Mouse (Mus musculus): Measurements from ENCODE around the gene Myo1g.

Gene Myo1g

DNA sequence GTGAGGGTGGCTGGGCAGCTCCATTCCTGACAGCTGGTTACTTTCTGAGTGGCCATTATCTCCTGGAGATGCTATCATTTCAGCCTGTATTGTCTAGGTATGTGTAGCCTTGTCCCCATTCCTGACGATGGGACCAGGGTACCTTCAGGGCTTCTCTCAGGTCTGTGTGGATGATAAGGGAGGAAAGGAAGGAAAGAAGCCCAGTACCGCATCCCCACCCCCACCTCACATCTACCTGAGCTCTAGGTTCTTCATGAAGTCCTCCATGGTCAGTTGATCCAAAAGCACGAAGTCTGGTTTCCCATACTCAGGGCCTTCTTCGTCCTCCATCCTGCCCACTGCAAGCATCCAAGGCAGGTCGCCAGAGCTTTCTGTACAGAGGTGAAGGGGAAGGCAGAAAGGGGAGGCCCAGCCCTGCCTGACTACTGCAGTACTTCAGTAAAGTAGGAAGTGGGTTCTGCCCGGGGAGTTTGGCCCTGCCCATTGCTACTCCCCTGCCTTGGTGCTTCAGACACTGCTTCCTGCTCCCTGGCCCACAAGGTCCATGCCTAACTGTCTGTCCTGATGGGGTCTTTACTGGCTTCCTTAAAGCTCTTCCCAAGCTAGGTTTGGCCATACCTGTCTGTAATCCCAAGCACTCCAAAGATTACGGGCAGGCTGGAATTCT lies at the start of gene Myo1g:
Gene Myo1g, minus strand, starts transcription at position 459 of the 667 bp plus-strand sequence.
- DNase-seq (ENCODE audit: extremely low read depth, insufficient read length, low spot score): no peak

DNA sequence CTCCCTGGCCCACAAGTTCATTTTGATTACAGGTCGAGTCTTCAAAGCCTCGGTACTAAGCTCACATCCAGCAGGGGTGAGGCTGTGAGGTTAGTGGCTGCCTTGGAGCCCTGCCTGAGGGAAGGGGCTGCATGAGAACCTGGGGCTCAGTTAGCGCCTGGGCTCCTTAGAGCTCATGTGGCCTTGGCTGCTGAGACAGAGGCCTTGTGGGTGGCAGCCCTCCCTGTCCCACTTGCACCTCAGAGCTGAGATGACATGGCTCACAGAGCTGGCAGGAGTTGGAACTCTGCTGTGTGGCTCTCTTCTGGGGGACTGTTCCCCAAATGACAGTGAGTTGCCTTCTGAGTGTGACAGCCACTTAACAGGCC lies 48.6 kb upstream of the Myo1g start:
- no peak for DNase-seq (ENCODE audit: extremely low read depth, insufficient read length, low spot score)

DNA sequence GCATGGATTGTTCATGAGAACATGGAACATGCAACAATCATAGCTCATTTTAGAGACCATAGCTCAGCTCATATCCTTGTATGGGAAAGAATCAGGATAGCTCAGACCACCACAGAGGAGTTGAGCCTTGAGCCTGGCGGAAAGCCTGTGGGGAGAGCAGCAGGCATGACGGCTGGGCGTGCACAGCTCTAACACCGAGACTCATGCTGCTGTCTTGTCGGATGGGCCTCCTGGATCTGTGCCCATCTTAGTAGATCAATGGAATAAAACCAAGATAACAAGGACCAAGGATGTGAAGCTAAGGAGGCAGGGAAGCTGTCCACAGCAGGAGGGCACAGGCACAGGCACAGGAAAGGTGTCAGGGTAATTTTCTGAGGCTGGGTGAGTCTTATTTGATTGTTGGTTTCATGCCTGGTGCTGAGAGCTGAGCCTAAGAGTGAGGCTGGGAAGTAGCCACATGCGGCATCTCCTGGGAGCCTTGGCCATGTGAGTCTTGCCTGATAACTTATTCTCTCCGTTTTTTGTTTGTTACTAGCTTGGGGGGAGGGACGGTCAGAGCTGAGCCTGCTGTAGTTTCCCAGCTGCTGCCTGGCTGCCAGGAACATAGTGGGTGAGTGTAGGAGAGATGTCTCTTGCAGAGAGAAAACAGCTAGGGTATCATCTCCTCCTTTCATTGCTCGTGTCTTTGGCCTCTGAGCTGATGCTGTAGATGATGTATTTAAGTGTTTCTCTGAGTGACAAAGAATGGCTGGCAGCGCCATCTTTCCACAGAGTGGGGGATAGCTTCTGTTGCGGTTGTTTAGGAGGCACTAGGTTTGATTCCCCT lies 48.0 kb upstream of the Myo1g start:
- DNase-seq (ENCODE audit: extremely low read depth, insufficient read length, low spot score): no peak

DNA sequence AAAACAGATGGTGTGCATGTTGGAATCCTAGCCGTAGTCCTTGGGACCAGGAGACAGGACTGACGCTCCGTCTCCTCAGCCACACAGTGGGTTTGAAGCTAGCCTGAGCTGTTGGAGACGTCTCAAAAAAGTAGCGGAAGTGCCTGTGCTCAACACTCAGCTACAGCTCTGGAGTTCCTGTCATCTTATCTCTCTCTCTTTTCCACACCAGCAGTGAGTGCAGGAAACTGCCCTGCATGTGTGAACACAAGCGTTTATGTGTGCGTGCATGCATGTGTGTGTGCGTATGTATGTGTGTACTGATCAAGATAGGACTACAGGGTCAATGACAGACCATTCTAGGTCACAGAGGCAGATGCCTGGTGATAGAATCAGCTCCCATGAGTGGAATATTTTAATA lies 47.2 kb upstream of the Myo1g start:
- no peak for DNase-seq (ENCODE audit: extremely low read depth, insufficient read length, low spot score)

DNA sequence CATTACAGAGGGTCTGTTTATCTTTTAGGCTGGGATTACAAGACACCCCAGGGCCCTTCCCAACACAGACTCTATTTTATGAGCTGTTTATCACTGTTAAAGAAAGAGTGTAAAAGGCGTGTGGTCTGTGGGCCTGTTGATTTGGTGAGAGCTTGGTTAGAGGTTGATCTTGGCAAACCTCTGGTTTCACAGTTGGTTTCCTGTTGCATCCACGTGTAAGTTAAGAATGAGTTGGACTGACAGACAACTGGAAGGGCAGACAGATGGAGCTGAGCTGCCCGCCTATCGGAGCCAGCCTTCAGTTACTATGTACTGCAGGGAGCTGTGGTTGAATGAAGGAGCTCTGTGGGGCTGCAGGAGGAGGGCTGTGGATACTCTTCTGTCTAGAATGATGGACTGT lies 45.7 kb upstream of the Myo1g start:
- DNase-seq (ENCODE audit: extremely low read depth, insufficient read length, low spot score): no peak

DNA sequence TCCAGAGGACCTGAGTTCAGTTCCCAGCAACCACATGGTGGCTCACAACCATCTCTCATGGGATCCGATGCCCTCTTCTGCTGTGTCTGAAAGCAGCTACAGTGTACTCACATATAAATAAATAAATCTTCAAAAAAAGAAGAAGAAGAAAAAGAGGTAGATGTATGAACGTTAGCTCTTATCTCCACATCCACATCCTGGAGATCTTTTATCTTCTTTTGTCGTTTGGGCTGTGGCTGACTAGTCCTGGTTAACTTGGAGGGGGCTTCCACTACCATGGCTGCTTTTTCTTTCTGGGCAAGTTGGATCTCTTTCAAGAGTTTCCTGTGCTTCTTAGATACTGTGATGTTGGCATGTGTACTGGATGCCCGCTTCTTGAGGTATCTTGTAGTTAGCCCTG lies 42.4 kb upstream of the Myo1g start:
- DNase-seq (ENCODE audit: extremely low read depth, insufficient read length, low spot score): no peak

DNA sequence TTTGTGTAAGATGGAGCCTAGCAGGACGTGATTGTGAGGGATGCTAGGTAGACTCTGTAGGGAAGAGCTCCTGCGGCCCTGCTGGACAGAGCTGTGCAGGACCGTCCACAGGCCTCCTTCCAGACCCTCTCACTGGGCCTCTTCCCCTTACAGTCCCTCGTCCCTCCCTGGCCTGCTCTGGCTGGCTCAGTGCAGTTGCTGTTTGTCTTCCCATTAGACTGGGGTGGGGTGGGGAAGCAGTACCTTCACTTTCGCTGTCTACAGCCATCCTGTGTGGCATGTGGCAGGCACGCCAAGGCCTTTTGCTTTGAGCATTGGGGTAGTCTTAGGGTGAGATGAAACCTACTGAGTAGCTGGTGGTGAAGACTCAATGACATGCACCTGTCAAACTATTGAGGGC lies 41.6 kb upstream of the Myo1g start:
- no peak for DNase-seq (ENCODE audit: extremely low read depth, insufficient read length, low spot score)

DNA sequence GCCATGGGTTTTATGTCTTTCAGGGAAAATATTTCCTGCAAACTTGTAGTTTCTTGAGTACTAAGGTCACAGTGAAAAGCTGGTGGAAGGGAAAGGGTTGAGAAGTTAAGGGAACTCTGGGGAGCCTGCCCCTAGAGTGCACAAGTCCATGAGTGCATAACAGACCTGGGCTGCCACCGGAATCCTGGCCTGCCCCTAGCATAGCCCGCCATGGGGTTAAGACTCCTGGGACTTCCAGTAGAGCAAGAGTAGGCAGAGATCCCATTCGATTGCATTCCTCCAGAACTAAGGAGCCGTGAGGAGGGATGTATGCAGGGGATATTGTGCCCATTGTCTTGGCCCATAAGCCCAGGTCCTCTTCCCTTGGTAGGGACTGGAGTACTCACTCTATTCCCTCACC lies 40.7 kb upstream of the Myo1g start:
- no peak for DNase-seq (ENCODE audit: extremely low read depth, insufficient read length, low spot score)

DNA sequence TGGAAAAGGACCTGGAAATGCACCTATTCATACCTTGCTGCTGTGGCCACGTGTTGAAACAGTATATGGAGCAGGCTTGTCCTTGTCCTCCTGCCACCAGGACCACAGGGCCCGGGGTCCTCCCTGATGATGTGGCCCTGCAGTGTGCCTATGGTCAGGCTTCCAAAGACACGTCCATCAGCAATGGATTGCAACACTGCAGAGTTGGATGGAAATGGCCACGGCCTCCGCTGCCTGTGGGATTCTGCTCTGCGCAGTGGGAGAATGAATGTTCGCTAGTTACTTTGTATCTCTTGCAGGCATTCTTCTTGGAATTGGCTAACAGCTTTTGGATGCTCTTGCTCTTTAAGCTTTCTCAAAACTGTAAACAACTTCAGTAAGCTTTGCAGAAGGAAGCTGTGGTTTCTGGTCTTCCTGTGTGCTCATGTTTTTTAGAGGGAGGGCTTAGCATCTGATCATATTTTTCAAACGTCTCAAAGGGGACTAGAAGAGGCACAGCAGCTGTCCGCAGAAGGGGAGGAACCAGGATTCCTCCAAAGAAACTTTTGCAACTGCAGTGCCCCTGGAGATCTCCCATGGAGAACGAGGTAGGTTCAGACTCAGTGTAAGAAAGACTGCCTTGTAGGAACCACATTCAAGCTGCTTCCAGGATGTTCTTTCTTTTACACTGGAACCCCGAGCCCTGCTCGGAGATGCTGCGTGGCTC lies 40.0 kb upstream of the Myo1g start:
- DNase-seq (ENCODE audit: extremely low read depth, insufficient read length, low spot score): no peak

DNA sequence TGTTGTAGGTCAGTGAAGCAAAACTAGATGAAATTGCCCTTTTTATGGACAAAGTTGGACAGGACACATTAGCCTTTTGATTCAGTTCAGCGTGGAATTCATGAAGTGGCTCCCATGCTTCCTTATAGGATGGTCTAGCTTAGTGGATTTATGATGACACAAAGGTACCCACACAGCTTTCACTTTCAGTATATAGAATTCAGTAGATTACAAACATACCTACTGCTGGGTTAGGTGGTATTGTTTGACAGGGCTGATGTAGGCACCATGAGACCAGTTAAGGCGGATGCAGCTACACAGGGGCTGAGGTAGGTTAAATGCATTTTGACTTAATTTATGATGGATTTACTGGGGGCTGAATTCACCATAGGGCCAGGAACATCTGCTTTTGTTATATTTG lies 39.2 kb upstream of the Myo1g start:
- no peak for DNase-seq (ENCODE audit: extremely low read depth, insufficient read length, low spot score)

DNA sequence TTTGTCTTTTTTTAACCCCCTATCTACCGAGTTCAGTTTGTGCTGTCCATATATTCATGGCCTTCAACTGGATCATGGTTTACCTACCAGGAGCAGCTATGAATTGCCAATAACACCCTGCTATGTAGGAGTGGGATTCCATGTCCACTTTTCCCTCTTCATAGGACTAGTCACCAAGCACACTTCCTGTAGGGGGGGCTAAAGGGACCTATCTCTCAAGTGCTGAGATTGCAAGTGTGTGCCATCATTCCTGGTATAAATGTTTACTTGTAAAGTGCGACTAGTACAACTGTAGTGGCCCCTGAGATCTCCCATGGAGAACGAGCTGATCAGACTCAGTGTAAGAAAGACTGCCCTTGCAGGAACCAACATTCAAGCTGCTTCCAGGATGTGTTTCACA lies 37.5 kb upstream of the Myo1g start:
- no peak for DNase-seq (ENCODE audit: extremely low read depth, insufficient read length, low spot score)

DNA sequence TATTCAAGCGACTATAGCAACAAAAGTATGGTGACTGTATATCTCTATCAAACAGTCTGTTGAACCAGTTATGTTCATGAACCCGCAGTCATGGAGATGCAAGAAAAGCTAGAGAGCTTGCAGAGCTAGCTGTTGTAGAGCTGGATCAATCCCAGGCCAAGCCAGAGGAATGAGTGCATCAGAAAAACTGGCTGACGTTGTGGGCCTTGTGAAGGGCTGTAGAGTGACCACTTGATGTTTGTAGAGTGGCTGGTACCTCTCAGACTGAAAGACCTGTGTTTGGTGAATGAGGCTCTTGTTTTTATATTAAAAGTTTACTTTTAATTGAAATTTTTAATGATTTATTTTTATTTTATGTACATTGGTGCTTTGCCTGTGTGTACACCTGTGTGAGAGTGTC lies 29.4 kb upstream of the Myo1g start:
- DNase-seq (ENCODE audit: extremely low read depth, insufficient read length, low spot score): no peak

DNA sequence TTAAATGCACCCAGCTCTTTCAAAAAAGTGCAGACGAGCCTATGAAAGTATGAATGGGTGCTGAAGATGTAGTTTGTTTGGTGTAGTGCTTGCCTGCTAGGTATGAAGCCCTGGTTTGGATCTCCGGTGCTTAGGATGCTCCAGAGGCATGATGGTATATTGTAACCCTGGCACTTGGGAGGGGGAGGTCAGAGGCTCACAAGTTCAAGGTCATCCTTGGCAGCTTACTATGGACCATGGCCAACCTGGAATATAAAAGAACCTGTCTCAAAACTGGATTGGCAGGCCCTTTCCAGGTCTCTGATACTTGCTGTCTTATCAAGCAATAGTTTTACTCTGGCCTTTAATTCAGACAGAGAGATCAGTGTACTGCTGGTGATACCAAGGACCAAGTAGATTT lies 29.0 kb upstream of the Myo1g start:
- no peak for DNase-seq (ENCODE audit: extremely low read depth, insufficient read length, low spot score)

DNA sequence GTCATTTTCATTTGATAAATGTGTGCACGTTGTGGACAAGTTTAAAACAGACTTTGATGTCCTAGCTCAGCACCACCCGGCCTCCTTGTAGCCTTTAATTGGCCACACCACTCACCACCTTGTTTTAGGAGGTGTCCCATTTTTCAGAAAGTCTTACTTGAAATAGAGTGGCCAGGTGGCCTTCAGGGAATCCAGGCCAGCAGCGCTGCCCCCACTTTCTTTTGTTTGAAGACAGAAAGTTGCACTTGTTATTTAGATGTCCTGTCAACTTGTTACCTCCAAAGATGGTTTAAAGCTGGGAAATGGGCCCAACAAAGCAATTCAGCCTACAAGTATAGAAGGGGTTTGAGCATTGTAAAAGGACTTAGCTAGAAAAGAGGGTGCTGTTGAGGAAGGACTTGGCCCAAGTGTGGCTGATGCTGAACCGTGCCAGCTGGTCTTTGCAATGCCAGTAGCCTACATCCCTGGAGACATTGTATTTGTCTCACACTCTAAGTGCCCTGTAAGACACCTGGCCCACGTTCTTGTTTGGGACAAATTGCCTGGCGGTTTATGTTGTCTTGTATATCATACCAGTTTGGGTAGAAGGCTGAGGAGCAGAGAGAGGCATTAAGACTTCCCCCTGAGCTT lies 27.0 kb upstream of the Myo1g start:
- no peak for DNase-seq (ENCODE audit: extremely low read depth, insufficient read length, low spot score)

DNA sequence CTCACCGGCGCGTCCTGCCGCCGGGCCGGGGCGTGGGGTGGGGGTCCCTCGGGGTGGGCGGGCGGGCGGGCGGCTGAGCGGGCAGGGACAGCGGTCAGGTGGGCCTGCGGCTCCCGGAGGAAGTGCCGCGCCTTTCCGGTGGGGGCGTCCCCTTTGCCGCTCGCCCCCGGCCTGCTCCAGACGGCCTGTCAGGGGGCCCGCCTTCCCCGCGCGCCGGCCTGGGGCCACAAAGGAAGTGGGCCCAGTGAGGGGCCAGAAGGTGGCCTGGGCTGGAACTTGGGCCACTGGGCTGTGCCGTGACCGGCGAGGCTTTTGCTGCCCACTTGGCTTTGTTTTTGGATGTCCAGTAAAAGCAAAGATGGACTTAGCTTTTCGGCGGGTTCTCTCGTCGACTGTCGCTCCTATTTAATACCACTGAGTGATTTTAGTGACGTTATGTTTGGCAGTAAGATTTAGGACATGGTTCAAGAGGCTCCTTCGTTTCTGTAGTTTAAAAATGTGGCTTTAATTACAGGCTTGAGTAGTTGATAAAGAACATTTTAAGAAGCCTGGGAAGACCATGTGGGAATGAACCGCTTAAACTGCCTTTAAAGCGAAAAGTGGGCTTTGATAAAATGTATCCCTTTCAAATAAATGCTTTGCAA lies 26.4 kb upstream of the Myo1g start:
- DNase-seq (ENCODE audit: extremely low read depth, insufficient read length, low spot score): peak; percentile 77

DNA sequence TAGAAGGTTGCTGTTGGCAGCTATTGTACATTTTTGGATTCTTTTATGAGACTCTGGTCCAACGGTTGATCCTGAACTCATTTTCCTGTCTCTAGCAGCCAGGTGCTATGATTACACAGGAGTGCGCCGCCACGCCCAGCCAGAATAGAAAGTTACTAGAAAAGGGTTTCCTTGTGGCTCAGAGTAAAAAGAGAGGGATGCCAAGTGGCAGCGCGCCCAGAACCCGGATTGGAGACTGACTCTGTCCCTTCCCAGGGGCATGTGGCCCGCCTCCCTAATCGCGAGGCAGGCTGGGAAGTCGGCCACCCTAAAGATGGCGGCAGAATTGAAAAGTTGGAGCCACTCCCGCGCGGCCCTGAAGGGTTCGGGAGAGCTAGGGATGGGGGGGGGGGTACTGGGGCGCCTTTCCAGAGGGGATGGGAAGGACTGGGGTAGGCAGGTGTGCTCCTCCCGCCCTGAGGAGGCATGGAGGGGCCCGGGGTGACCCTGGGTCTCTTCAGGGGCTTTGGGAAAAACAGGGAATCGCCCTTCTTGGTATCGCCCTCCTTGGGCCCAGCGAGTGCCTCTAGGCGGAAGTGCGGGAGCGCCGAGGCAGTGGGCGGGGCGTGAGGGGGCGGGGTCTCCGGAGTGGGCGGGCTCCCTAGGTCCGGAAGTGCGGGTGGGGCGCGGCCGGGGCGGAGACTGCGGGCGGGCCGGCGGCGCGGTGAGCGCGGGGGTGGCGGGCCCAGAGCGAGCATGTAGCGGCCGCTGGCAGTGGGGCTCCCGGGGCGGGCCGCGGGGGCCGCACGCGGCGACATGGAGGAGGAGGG lies 25.6 kb upstream of the Myo1g start, which contains the start of gene Ccm2:
Gene Ccm2, plus strand, starts transcription at position 683 of the 809 bp plus-strand sequence.
- peak; percentile 97 for DNase-seq (ENCODE audit: extremely low read depth, insufficient read length, low spot score)

DNA sequence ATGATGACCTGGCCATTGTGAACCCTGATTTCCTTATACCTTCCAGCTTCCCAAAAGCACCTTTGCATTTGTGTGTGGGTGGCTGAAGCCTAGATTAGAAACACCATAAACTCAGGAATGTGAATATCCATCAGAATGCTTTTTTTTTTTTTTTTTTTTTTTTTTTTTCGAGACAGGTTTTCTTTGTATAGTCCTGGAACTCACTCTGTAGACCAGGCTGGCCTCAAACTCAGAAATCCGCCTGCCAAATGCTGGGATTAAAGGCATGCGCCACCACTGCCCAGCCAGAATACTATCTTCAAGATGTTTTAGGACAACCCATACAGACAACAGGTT lies 25.1 kb upstream of the Myo1g start:
- DNase-seq (ENCODE audit: extremely low read depth, insufficient read length, low spot score): no peak

DNA sequence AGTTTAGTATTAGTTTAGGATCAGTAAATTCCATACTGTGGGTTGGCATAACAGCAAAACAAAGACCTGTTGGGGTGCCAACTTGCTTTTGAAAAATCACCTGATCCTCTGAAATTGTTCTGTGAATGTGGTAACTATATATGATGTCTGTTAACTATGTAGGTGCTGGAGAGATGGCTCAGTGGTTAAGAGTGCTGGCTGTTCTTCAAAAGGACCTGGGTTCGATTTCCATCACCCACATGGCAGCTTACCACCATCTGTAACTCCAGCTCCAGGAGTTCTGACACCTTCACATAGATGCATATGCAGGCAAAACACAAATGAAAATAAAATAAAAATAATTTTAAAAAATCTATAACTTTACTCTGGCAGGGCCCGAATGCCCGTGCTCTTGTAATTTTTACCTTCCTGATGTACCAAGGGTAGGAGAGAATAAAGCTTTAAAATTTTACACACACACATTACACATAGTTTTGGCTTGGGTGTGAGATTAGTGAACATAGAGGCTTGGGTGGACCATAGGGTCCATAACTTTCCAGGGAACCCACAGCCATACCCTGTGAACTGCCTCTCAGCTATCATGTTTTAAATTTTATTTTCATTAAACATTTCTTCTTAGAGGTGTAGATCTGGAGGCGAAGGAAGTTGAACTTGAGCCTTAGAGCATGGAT lies 24.6 kb upstream of the Myo1g start:
- DNase-seq (ENCODE audit: extremely low read depth, insufficient read length, low spot score): no peak

DNA sequence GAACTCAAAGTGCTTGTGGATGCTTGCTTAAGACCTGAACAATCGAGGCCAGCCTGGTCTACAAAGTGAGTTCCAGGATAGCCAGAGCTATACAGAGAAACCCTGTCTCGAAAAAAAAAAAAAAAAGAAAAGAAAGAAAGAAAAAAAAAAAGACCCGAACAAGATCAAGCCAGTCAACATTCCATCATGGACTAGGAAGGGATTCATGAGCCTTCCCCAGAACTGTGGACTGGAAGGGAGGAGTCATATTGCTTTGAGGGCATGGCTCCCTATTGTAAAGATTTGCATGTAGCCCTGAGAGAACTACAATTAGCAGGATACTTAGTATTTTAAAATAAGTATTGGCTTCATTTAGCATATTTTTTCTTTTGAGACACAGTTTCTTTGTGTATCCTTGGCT lies 23.9 kb upstream of the Myo1g start:
- DNase-seq (ENCODE audit: extremely low read depth, insufficient read length, low spot score): no peak

DNA sequence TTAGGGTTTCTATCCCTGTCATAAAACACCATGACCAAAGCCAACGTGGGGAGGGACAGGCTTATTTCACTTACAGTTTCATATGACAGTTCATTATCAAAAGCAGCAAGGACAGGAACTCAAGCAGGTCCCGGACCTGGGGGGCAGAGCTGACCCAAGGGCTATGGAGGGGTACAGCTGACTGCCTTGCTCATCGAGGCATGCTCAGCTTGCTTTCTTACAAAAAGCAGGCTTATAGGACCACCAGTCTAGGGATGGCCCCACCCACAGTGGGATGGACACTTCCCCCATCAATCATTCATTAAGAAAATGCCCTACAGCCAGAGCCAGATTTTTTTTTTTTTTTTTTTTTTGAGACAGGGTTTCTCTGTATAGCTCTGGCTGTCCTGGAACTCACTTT lies 10.0 kb upstream of the Myo1g start:
- DNase-seq (ENCODE audit: extremely low read depth, insufficient read length, low spot score): no peak
